Mouse (Mus musculus): ENCODE data around the gene Gm11563.

DNA sequence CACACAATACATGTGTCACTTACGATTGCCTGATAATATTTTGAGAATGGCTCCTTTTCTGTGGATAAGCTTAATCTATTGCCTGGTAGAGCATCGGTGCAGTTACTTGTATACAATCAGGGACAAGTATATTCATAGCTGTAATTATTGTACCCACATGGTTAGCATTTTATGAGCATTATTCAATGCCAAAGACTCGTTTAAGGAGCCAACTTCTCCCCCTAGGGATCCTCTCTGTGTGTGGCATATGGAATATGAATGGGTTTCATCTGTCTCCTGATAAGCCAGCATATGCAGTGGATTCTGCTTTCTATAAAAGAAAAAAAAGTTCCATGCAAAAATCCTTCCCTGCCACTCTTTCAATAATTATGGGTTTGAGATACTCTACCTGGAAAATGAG is 14.4 kb downstream of the Gm11563 start:
- TF ChIP-seq CTCF (IDR thresholded peaks at IDR 0.05; ENCODE audit: low read depth, low read length) (no peak), POLR2A (IDR thresholded peaks at IDR 0.05; ENCODE audit: extremely low read depth, insufficient read depth, low read length) (no peak)
